Mouse (Mus musculus) kidney, embryonic 16.5 days (tissue): Measurements from ENCODE around the gene Ms4a6b. TPM values are rescaled to one million over a fixed set of nuclear protein-coding genes. Genes with fewer than 3 reads are reported as not detected.
"Not testable (repeated sequence)": the region's sequence is repeated elsewhere in the genome, so short reads cannot be mapped to it uniquely, and the experiment has no call there.

Source experiments
- ATAC-seq: fragments of 200-750 bp; cut with Nextera tagmentation; 2 replicates; pipeline ENCODE4 v1.8.0; 2017; ENCODE audit warnings: moderate TSS enrichment; ENCODE audit not compliant: low FRiP score, low TSS enrichment
- H3K27ac ChIP-seq: fragments of 300-500 bp; sonication (generic); 2 replicates; pipeline ENCODE4 v1.5.1; 2014; ENCODE audit warnings: low read length
- H3K27me3 ChIP-seq: fragments of 300-500 bp; sonication (generic); 2 replicates; pipeline ENCODE4 v1.6.1; 2014; ENCODE audit warnings: low read length, control low read depth, mixed read lengths; ENCODE audit not compliant: insufficient read depth
- H3K36me3 ChIP-seq: fragments of 300-500 bp; sonication (generic); 2 replicates; pipeline ENCODE4 v1.6.1; 2014; ENCODE audit warnings: low read length, control low read depth, mixed read lengths; ENCODE audit not compliant: insufficient read depth
- H3K4me1 ChIP-seq: fragments of 300-500 bp; sonication (generic); 2 replicates; pipeline ENCODE4 v1.6.1; 2014; ENCODE audit warnings: low read length, control low read depth, mixed read lengths; ENCODE audit not compliant: insufficient read depth
- H3K4me2 ChIP-seq: fragments of 300-500 bp; sonication (generic); replicated peaks from 2 replicates; pipeline ENCODE4 v1.6.1; 2014; ENCODE audit warnings: low read depth, low read length
- H3K4me3 ChIP-seq: fragments of 300-500 bp; sonication (generic); 2 replicates; pipeline ENCODE4 v1.5.1; 2014; ENCODE audit warnings: mild to moderate bottlenecking, low read length
- H3K9ac ChIP-seq: fragments of 300-500 bp; sonication (generic); replicated peaks from 2 replicates; pipeline ENCODE4 v1.6.1; 2014; ENCODE audit warnings: low read length
- H3K9me3 ChIP-seq: fragments of 300-500 bp; sonication (generic); 2 replicates; pipeline ENCODE4 v1.6.1; 2016; ENCODE audit warnings: low read length, control low read depth
- WGBS: fragments of 180-500 bp; shearing (Covaris S2); extraction: QIAGEN DNeasy Blood & Tissue Kit; methylation state at CpG from one replicate; pipeline ENCODE4 v1.1.7; 2014; 5-methylcytosine and 5-hydroxymethylcytosine counted together
- polyA plus RNA-seq: library from polyadenylated mRNA; unstranded; fragments of >200 nt; fragmentation: Nextera tagmentation; extraction: Ambion mirVana; gene quantifications from 2 replicates; pipeline ENCODE4 v1.2.1, GENCODE M21; 2015

Gene Ms4a6b
- 3.2 and 4.1 TPM in 2 replicates for polyA plus RNA-seq

GRCm38 (mm10) chr19:11516246-11516645 is at the start of gene Ms4a6b:
TSS of gene Ms4a6b (plus strand) at chr19:11516512.
- H3K9ac ChIP-seq = no peak within 1 kb of the TSS
- no peaks in the 10 kb centered on the region for H3K36me3 ChIP-seq
- no peak within 1 kb of the TSS for H3K27ac ChIP-seq
- H3K4me2 ChIP-seq = no peak within 1 kb of the TSS
- H3K9me3 ChIP-seq = no peaks in the 10 kb centered on the region
- H3K4me3 ChIP-seq = no peak within 1 kb of the TSS
- no peak for ATAC-seq
- no peaks in the 10 kb centered on the region for H3K4me1 ChIP-seq
- no peaks in the 10 kb centered on the region for H3K27me3 ChIP-seq

GRCm38 (mm10) chr19:11468361-11468760 is 48.0 kb upstream of the Ms4a6b start:
- H3K27ac ChIP-seq, H3K9me3 ChIP-seq, H3K9ac ChIP-seq, H3K4me1 ChIP-seq, H3K4me3 ChIP-seq, ATAC-seq, H3K36me3 ChIP-seq, H3K27me3 ChIP-seq, H3K4me2 ChIP-seq: not testable (repeated sequence)
- 73% methylated on average over 1 of the region's 1 CpGs for WGBS

DNA sequence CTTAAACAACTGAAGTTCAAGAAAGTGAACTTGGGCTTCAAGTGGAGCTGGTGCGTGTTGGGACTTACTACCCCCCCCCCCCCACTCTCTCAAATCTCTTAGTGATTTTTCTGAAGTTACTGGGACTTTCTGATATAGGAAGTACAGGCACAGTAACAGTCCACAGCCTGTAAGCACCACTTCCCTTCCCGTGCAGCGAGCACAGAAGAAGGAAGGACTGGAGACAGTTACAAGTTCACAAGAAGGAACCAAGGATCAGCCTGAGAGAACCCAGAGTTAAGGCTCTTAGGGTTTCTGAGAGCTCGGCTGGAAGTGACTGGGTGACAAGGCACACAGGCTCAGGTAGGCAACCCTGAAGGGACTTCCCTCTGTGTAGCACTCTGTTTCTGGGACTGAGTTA is 47.1 kb upstream of the Ms4a6b start, which contains the start of gene Ms4a6c:
Ms4a6c (plus strand) TSS at position 152 of the 400 bp plus-strand sequence.
- H3K4me3 ChIP-seq, H3K27ac ChIP-seq, H3K36me3 ChIP-seq, H3K9ac ChIP-seq, ATAC-seq, H3K4me1 ChIP-seq, H3K9me3 ChIP-seq, H3K4me2 ChIP-seq, H3K27me3 ChIP-seq: not testable (repeated sequence)
- 87% methylated on average over 4 of the region's 4 CpGs for WGBS

DNA sequence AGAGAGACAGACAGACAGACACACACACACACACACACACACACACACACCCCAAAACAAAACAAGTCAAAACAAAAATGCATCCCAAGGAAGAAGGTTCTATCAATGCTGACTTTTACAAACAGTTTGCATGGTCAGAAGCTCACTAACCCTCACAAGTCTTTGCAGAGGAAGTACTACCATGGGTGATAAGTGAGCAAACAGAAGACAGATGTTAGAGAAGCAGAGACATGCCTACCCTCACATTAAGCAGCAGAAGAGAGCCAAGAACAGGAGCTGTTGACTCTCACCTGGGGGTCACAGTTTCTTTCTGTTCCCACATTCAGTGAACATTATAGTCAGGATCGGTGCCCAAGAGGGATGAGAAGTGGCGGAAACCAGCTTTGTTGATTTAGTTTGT is 36.6 kb upstream of the Ms4a6b start:
- no peak for ATAC-seq

DNA sequence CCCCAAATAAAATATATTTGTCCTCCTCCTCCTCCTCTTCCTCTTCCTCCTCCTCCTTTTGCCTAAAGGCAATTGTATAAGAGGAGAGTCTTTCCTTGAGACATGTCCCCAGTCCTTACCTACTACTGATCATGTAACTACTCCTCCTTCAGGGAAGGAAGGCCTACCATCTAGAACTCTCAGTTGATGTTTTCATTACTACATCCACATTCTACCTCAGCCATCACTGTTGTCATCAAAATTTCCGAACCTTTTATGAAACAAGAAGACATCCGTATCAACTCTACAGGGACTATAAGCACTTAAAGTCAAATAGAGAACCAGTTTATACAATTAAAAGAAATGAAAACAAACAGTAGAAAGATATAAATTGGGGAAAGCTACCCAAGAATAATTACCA is 33.6 kb upstream of the Ms4a6b start:
- 90% methylated on average over 2 of the region's 2 CpGs for WGBS
- Histone ChIP-seq H3K4me1 (no peaks in the 10 kb centered on the region), H3K27ac (no peak overlapping the region), H3K36me3 (no peaks in the 10 kb centered on the region), H3K9ac (no peak overlapping the region), H3K4me3 (no peak overlapping the region), H3K9me3 (no peaks in the 10 kb centered on the region), H3K27me3 (no peaks in the 10 kb centered on the region), H3K4me2 (no peak overlapping the region)
- no peak for ATAC-seq

More for the DNA sequence above, 36.6 kb upstream of the Ms4a6b start:
- H3K27ac ChIP-seq = no peak overlapping the region
- WGBS = 95% methylated on average over 2 of the region's 2 CpGs
- H3K4me3 ChIP-seq = no peak overlapping the region
- no peaks in the 10 kb centered on the region for H3K27me3 ChIP-seq
- no peaks in the 10 kb centered on the region for H3K4me1 ChIP-seq
- H3K4me2 ChIP-seq = no peak overlapping the region
- H3K9ac ChIP-seq = no peak overlapping the region
- H3K36me3 ChIP-seq = no peaks in the 10 kb centered on the region
- no peaks in the 10 kb centered on the region for H3K9me3 ChIP-seq

DNA sequence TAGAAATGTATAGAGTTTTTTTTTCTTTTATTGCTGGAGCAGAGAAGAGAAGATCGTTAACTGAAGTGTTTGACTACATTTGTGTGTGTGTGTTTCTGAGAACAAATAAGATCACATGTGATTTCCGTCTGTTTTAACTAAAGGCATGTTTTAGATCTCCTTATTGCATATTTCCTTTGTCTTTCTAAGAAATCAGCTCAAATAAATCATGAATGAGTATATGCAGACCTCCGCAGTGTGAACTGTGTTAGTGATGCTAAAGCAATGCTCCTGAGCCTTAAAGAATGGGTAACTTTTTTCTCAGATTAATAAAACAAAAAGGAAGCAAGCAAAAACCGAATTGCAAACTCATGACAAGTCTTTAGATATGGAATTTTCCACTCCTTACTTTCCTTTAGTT is 32.4 kb upstream of the Ms4a6b start:
- WGBS = 67% methylated on average over 4 of the region's 4 CpGs
- Histone ChIP-seq H3K9me3 (no peaks in the 10 kb centered on the region), H3K36me3 (no peaks in the 10 kb centered on the region), H3K27ac (no peak overlapping the region), H3K4me2 (no peak overlapping the region), H3K9ac (no peak overlapping the region), H3K4me3 (no peak overlapping the region), H3K4me1 (no peaks in the 10 kb centered on the region), H3K27me3 (no peaks in the 10 kb centered on the region)
- ATAC-seq = no peak

GRCm38 (mm10) chr19:11484388-11484787 is 31.9 kb upstream of the Ms4a6b start:
- Histone ChIP-seq H3K9ac (no peak overlapping the region), H3K4me2 (no peak overlapping the region), H3K27me3 (no peaks in the 10 kb centered on the region), H3K4me1 (no peaks in the 10 kb centered on the region), H3K4me3 (no peak overlapping the region), H3K27ac (no peak overlapping the region), H3K36me3 (no peaks in the 10 kb centered on the region), H3K9me3 (no peaks in the 10 kb centered on the region)
- WGBS = 78% methylated on average over 3 of the region's 3 CpGs
- ATAC-seq = no peak

- Histone ChIP-seq H3K4me3 (no peak overlapping the region), H3K27ac (no peak overlapping the region), H3K9me3 (no peaks in the 10 kb centered on the region), H3K4me1 (no peaks in the 10 kb centered on the region), H3K27me3 (no peaks in the 10 kb centered on the region), H3K36me3 (no peaks in the 10 kb centered on the region), H3K9ac (no peak overlapping the region), H3K4me2 (no peak overlapping the region)
- no peak for ATAC-seq
- WGBS = 88% methylated on average over 3 of the region's 3 CpGs
Observed at GRCm38 (mm10) chr19:11485266-11485665, 31.0 kb upstream of the Ms4a6b start.

DNA sequence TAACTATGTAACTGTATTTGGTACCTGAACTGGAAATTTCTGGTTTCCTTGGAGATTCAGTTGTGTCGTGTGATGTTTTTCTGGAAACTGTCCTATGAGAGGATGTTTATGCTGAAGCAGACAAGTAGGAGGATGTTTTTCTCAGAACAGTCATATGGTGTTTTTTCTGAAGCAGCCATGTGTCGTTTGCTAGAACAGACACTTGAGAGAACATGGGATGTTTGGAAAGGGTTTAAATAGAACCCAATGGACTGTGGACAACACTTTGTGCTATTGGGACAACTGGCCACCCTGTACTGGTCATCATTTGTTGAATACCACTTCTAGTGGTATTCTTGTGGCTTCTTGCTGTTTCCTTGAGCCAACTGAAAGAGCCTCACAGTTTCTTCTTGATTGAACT is 30.6 kb upstream of the Ms4a6b start, which contains the start of gene Gm8369:
Gm8369 (plus strand) TSS at position 193 of the 400 bp plus-strand sequence.
- Histone ChIP-seq H3K4me2 (no peak within 1 kb of the TSS), H3K9me3 (no peaks in the 10 kb centered on the region), H3K4me1 (no peaks in the 10 kb centered on the region), H3K9ac (no peak within 1 kb of the TSS), H3K4me3 (no peak within 1 kb of the TSS), H3K27ac (no peak within 1 kb of the TSS), H3K27me3 (no peaks in the 10 kb centered on the region), H3K36me3 (no peaks in the 10 kb centered on the region)
- no peak for ATAC-seq
- WGBS = 70% methylated on average over 2 of the region's 2 CpGs

GRCm38 (mm10) chr19:11486599-11486998 is 29.7 kb upstream of the Ms4a6b start:
- no peak for ATAC-seq
- 93% methylated on average over 1 of the region's 1 CpGs for WGBS
- Histone ChIP-seq H3K4me3 (no peak overlapping the region), H3K9ac (no peak overlapping the region), H3K9me3 (no peaks in the 10 kb centered on the region), H3K27ac (no peak overlapping the region), H3K4me1 (no peaks in the 10 kb centered on the region), H3K36me3 (no peaks in the 10 kb centered on the region), H3K4me2 (no peak overlapping the region), H3K27me3 (no peaks in the 10 kb centered on the region)
